Mouse (Mus musculus): ENCODE data around the gene Stag3. TPM values are rescaled to one million over a fixed set of nuclear protein-coding genes. Genes with fewer than 3 reads are reported as not detected.
A peak's percentile ranks its signal among the peaks of the same experiment; 100 is the strongest.

The Stag3 gene
- polyA plus RNA-seq, 1 experiment from 2014 or later = 2.1 TPM

DNA sequence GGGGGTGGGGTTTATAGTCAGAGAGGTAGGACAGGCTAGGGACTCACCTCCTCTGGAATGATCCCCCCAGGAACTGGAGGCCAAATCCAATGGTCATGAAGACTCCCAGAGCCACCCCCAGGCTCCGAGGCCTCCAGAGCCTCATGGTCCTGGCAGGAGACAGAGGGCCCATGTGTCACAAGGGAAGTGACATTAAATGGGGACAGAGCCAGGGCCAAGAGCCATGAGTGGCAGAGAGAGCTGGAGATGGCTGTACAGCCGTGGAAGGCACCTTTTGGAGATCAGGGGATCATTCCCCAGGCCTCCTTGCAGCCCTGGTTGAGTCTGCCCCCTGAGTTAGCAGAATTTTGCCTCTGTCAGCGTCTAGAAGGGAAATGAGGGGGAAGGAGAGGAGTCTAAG, 8.8 kb upstream of the Stag3 start:
- Histone ChIP-seq H3K36me3 (ENCODE audit: control insufficient read depth, insufficient read depth, low read length) (0 out of 2 replicates have a peak, but pooled peaks cover 3% of the 10 kb centered on the region), H3K4me2 (ENCODE audit: low read length) (no peak overlapping the region), H3K4me3 (ENCODE audit: control insufficient read depth in 1 of 2, insufficient read depth in 1 of 2, low read depth in 1 of 2, low read length in 2 of 2) (no peak overlapping the region), H3K27me3 (ENCODE audit: control insufficient read depth, insufficient read depth, low read length) (peaks cover 23% of the 10 kb centered on the region), H3K9me3 (ENCODE audit: control insufficient read depth, low read length) (no peaks in the 10 kb centered on the region), H3K4me1 (ENCODE audit: control insufficient read depth in 2 of 2, insufficient read depth in 2 of 2, low read length in 2 of 2) (peaks cover 0 to 5% of the 10 kb centered on the region in 2 experiments; a peak in 2 of 4 replicates), H3K27ac (replicated peaks in 1 of 2; ENCODE audit: control insufficient read depth in 1 of 2, insufficient read depth in 1 of 2, low read depth in 2 of 2, low read length in 2 of 2) (no peak overlapping the region), H3K9ac (ENCODE audit: low read length) (no peak overlapping the region)
- WGBS = 35% methylated on average over 3 of the region's 3 CpGs
- ATAC-seq (ENCODE audit: insufficient number of reproducible peaks, insufficient read depth, low FRiP score, low read depth) = no peak

DNA sequence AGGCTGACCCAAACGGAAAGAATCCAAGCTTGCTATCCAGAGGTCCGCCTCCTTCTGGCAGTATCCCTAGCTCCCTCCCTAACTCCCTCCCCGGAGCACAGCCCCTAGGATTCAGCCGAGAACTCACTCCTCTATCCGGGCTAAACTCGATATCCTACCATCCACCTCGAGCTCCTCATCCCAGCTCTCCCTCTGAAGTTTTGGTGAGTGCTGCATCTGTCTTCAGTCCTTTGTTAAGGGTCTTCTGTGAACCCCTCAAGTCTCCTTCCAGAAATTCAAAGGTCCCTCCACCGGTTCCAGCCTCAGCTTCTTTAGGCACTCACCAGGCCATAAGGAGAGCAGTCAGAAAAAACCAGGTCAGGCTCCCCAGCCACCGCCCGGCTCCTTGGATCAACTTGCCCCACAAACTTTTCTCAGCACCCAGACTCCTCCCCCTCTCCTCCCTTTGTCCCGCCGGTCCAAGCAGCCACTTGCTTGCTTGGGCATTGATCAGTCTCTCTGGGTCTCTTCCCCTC, 7.6 kb upstream of the Stag3 start, which contains the start of gene Gal3st4:
Gene Gal3st4 (minus strand): TSS at position 432 of the 515 bp plus-strand sequence.
- H3K36me3 ChIP-seq (ENCODE audit: control insufficient read depth, insufficient read depth, low read length) = no peaks in the 10 kb centered on the region
- H3K27me3 ChIP-seq (ENCODE audit: control insufficient read depth, insufficient read depth, low read length) = peaks cover 26% of the 10 kb centered on the region
- peaks cover 0 to 5% of the 10 kb centered on the region in 2 experiments; a peak in 2 of 4 replicates for H3K4me1 ChIP-seq (ENCODE audit: control insufficient read depth in 2 of 2, insufficient read depth in 2 of 2, low read length in 2 of 2)
- H3K27ac ChIP-seq (replicated peaks in 1 of 2; ENCODE audit: control insufficient read depth in 1 of 2, insufficient read depth in 1 of 2, low read depth in 2 of 2, low read length in 2 of 2) = no peak within 1 kb of the TSS
- H3K4me3 ChIP-seq (ENCODE audit: control insufficient read depth in 1 of 2, insufficient read depth in 1 of 2, low read depth in 1 of 2, low read length in 2 of 2) = peak within 1 kb of the TSS; percentile 11 to 26; a peak in 3 of 4 replicates
- H3K4me2 ChIP-seq (ENCODE audit: low read length) = peak within 1 kb of the TSS; percentile 44
- ATAC-seq (ENCODE audit: insufficient number of reproducible peaks, insufficient read depth, low FRiP score, low read depth) = no peak
- WGBS = under 1% methylated on average over 12 of the region's 12 CpGs
- no peaks in the 10 kb centered on the region for H3K9me3 ChIP-seq (ENCODE audit: control insufficient read depth, low read length)
- peak within 1 kb of the TSS; percentile 45; the same call in 1 of the 2 replicates for H3K9ac ChIP-seq (ENCODE audit: low read length)

DNA sequence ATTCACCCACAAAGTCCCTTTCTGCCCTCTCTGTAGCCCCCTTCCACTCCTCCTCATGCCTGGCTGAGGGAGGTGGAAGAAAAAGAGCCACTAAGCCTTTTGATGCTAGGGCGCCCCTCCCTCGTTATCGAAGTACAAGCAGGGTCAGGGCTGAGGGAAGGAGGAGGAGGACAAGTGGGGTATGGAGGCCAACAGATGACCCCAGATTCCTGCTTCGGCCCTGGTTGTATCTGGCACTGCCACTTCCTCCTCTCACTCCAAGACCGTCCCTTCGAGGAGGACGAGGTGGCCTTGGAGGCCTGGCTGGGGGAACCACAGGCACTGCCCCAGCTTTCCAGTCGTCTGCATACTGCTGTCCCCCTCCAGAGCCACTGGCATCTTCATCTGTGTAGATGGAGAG, 5.9 kb upstream of the Stag3 start:
- H3K9ac ChIP-seq (ENCODE audit: low read length) = no peak overlapping the region
- H3K27ac ChIP-seq (replicated peaks in 1 of 2; ENCODE audit: control insufficient read depth in 1 of 2, insufficient read depth in 1 of 2, low read depth in 2 of 2, low read length in 2 of 2) = no peak overlapping the region
- 73% methylated on average over 8 of the region's 8 CpGs for WGBS
- ATAC-seq (ENCODE audit: insufficient number of reproducible peaks, insufficient read depth, low FRiP score, low read depth) = no peak
- H3K27me3 ChIP-seq (ENCODE audit: control insufficient read depth, insufficient read depth, low read length) = peaks cover 26% of the 10 kb centered on the region
- H3K36me3 ChIP-seq (ENCODE audit: control insufficient read depth, insufficient read depth, low read length) = no peaks in the 10 kb centered on the region
- H3K4me3 ChIP-seq (ENCODE audit: control insufficient read depth in 1 of 2, insufficient read depth in 1 of 2, low read depth in 1 of 2, low read length in 2 of 2) = no peak overlapping the region
- H3K4me1 ChIP-seq (ENCODE audit: control insufficient read depth in 2 of 2, insufficient read depth in 2 of 2, low read length in 2 of 2) = peaks cover 0 to 9% of the 10 kb centered on the region in 2 experiments; a peak in 2 of 4 replicates
- H3K9me3 ChIP-seq (ENCODE audit: control insufficient read depth, low read length) = no peaks in the 10 kb centered on the region
- no peak overlapping the region for H3K4me2 ChIP-seq (ENCODE audit: low read length)

DNA sequence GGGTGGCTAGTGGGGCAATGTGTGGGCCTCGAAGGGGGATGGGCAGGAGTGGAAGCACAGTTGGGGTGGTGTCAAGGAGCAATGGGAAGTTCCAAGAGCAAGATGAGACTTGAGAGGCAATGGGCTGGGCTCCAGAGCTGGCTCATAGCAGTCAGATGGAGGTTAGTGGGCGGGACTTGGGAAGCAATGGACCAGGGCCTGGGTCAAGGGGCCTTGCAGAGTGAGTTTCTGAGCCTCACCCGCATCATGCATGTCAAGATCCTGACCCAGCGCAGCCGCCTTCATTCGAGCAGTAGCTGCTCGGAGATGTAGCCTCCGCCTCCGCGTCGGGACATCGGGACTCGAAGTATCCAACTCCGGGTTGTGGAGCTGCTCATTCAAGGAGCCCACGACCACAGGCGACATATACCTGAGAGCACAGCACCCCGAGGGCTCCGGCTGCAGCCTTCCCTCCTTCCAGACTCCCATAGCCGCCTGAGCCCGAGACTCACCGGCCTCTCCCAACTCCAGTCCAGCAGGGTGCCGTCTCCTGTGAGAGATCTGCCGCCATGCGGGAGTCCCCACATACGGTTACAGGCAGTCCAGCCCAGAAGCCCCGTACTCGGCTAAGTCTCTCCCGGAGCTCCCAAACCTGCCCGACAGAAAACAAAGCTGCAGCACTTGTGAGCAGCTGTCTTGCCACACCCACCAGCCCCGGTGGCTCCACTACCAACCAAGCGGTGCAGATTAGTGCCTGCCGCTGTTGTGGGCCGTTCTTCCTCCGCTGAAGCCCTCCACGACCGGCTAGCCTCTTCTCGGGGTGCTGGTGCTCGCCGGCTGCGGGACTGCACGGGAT, 4.6 kb upstream of the Stag3 start:
- peak overlapping the region; percentile 5 to 31; a peak in 3 of 4 replicates for H3K4me3 ChIP-seq (ENCODE audit: control insufficient read depth in 1 of 2, insufficient read depth in 1 of 2, low read depth in 1 of 2, low read length in 2 of 2)
- H3K27ac ChIP-seq (replicated peaks in 1 of 2; ENCODE audit: control insufficient read depth in 1 of 2, insufficient read depth in 1 of 2, low read depth in 2 of 2, low read length in 2 of 2) = no peak overlapping the region
- no peak for ATAC-seq (ENCODE audit: insufficient number of reproducible peaks, insufficient read depth, low FRiP score, low read depth)
- H3K9me3 ChIP-seq (ENCODE audit: control insufficient read depth, low read length) = no peaks in the 10 kb centered on the region
- peaks cover 2 to 9% of the 10 kb centered on the region in 2 experiments; a peak in 3 of 4 replicates for H3K4me1 ChIP-seq (ENCODE audit: control insufficient read depth in 2 of 2, insufficient read depth in 2 of 2, low read length in 2 of 2)
- no peaks in the 10 kb centered on the region for H3K36me3 ChIP-seq (ENCODE audit: control insufficient read depth, insufficient read depth, low read length)
- peak overlapping the region; percentile 66 for H3K9ac ChIP-seq (ENCODE audit: low read length)
- peak overlapping the region; percentile 66 for H3K4me2 ChIP-seq (ENCODE audit: low read length)
- H3K27me3 ChIP-seq (ENCODE audit: control insufficient read depth, insufficient read depth, low read length) = peaks cover 25% of the 10 kb centered on the region
- WGBS = 24% methylated on average over 41 of the region's 41 CpGs

DNA sequence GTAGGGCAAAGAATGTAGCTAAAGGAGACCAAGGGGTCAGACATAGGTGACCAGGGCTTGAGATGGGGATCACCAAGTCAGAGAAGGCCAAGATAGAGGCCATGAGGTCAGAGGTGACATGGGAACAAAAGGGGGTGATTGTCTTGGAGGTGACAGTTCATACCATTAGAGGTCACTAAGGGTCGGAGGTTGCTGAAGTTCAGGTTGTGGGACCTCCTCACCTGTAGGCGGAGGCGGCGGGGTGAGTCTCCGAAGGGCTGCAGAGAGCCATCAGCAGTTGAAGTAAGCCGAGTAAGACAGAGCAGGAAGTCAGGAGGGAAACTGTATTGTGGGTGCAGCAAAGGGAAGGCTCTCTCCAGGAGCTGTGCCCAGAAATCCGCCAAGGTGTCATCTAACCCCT, 2.0 kb upstream of the Stag3 start:
- Histone ChIP-seq H3K4me1 (ENCODE audit: control insufficient read depth in 2 of 2, insufficient read depth in 2 of 2, low read length in 2 of 2) (peaks cover 3 to 4% of the 10 kb centered on the region in 2 experiments; a peak in 3 of 4 replicates), H3K27me3 (ENCODE audit: control insufficient read depth, insufficient read depth, low read length) (peaks cover 14% of the 10 kb centered on the region; the same call in 1 of the 2 replicates), H3K36me3 (ENCODE audit: control insufficient read depth, insufficient read depth, low read length) (no peaks in the 10 kb centered on the region), H3K4me2 (ENCODE audit: low read length) (no peak overlapping the region), H3K9ac (ENCODE audit: low read length) (no peak overlapping the region), H3K27ac (replicated peaks in 1 of 2; ENCODE audit: control insufficient read depth in 1 of 2, insufficient read depth in 1 of 2, low read depth in 2 of 2, low read length in 2 of 2) (no peak overlapping the region), H3K9me3 (ENCODE audit: control insufficient read depth, low read length) (no peaks in the 10 kb centered on the region), H3K4me3 (ENCODE audit: control insufficient read depth in 1 of 2, insufficient read depth in 1 of 2, low read depth in 1 of 2, low read length in 2 of 2) (no peak overlapping the region)
- no peak for ATAC-seq (ENCODE audit: insufficient number of reproducible peaks, insufficient read depth, low FRiP score, low read depth)
- 83% methylated on average over 7 of the region's 7 CpGs for WGBS

DNA sequence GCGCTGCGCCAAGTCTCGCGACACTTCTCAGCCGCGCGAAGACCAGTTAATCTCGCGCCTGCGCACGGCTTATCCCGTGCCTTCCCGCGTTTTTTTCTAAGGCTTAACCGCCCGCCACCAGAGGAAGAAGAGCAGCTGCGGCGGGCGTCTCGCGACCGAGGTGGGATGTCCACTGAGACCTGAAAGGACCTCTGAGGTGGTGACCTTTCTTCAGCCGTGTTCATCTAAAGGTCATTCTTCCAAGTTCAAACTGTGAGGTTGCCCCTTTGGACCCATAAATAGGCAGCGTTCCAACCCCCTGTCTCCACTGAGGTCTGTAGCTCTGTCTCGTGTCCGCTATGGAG, 357 bp downstream of the Stag3 start:
- peaks cover 3 to 4% of the 10 kb centered on the region in 2 experiments; a peak in 3 of 4 replicates for H3K4me1 ChIP-seq (ENCODE audit: control insufficient read depth in 2 of 2, insufficient read depth in 2 of 2, low read length in 2 of 2)
- WGBS = 19% methylated on average over 26 of the region's 26 CpGs

DNA sequence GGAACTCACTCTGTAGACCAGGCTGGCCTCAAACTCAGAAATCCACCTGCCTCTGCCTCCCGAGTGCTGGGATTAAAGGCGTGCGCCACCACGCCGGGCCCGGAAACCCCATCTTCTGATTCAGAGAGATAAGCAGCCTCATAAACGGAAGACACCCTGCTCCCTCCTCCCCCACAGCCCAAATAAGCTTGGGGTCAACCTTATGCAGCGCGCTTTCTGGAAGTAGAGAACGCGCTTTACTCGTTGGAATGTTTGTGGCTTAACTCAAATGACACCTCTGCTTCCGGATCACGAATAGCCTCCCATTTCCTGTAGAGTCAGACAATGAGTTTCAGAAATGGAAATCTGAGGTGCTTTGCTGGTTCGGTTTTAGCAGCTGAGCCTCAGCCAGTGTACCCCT, 789 bp downstream of the Stag3 start:
- no peak for ATAC-seq (ENCODE audit: insufficient number of reproducible peaks, insufficient read depth, low FRiP score, low read depth)
- no peaks in the 10 kb centered on the region for H3K36me3 ChIP-seq (ENCODE audit: control insufficient read depth, insufficient read depth, low read length)
- no peak overlapping the region for H3K27ac ChIP-seq (replicated peaks in 1 of 2; ENCODE audit: control insufficient read depth in 1 of 2, insufficient read depth in 1 of 2, low read depth in 2 of 2, low read length in 2 of 2)
- H3K4me3 ChIP-seq (ENCODE audit: control insufficient read depth in 1 of 2, insufficient read depth in 1 of 2, low read depth in 1 of 2, low read length in 2 of 2) = no peak overlapping the region
- WGBS = 88% methylated on average over 15 of the region's 15 CpGs
- H3K9me3 ChIP-seq (ENCODE audit: control insufficient read depth, low read length) = no peaks in the 10 kb centered on the region
- no peak overlapping the region for H3K4me2 ChIP-seq (ENCODE audit: low read length)
- no peak overlapping the region for H3K9ac ChIP-seq (ENCODE audit: low read length)
- peaks cover 10% of the 10 kb centered on the region; the same call in 1 of the 2 replicates for H3K27me3 ChIP-seq (ENCODE audit: control insufficient read depth, insufficient read depth, low read length)
- H3K4me1 ChIP-seq (ENCODE audit: control insufficient read depth in 2 of 2, insufficient read depth in 2 of 2, low read length in 2 of 2) = peaks cover 3 to 4% of the 10 kb centered on the region in 2 experiments; a peak in 3 of 4 replicates

More for the DNA sequence above, 357 bp downstream of the Stag3 start:
- Histone ChIP-seq H3K9me3 (ENCODE audit: control insufficient read depth, low read length) (no peaks in the 10 kb centered on the region), H3K4me2 (ENCODE audit: low read length) (peak overlapping the region; percentile 68), H3K4me3 (ENCODE audit: control insufficient read depth in 1 of 2, insufficient read depth in 1 of 2, low read depth in 1 of 2, low read length in 2 of 2) (peak overlapping the region; percentile 47 to 81), H3K9ac (ENCODE audit: low read length) (no peak overlapping the region), H3K36me3 (ENCODE audit: control insufficient read depth, insufficient read depth, low read length) (no peaks in the 10 kb centered on the region), H3K27me3 (ENCODE audit: control insufficient read depth, insufficient read depth, low read length) (peaks cover 10% of the 10 kb centered on the region; the same call in 1 of the 2 replicates), H3K27ac (replicated peaks in 1 of 2; ENCODE audit: control insufficient read depth in 1 of 2, insufficient read depth in 1 of 2, low read depth in 2 of 2, low read length in 2 of 2) (no peak overlapping the region)
- ATAC-seq (ENCODE audit: insufficient number of reproducible peaks, insufficient read depth, low FRiP score, low read depth) = no peak
